In the genomic region with DNA sequence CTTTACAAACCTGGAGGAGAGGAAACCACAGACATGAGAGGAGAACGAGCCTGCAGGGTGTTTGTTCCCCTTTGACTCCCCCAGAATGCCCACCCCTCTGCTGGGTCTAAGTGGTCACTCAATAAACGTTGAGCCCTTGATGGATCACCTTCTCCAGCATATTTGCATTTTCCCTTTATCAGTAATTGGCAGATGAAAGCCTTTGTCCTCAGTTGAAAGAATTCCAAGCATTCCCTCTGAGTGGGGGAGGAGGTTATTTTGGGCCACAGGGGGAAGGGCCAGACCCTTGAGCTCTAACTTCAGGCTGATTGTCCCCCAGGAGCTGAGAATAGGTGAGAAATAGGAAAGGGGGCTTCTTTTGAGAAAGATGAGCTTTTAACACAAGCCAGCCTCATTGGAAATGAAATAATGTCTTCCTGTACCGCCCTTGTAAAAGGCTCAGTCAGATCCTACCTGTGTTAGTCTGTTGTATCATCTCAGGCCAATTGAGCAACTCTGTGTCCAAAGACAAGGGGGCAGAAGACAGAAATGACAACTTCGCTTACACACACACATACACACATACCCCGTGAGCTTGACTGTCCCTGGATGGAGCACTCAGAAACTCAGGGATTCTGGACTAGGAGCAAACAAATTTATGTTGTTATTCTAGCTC, we compare ENCODE assay signal across 9 mouse cellular contexts. TPM values are rescaled to one million over a fixed set of nuclear protein-coding genes. Genes with fewer than 3 reads are reported as not detected.
DNase-seq lines count a peak whose midpoint lies in the region; ATAC-seq and TF ChIP-seq lines count a peak whose summit lies in the region.
"Had no signal": no experiment of that assay in that cellular context is flagged by ENCODE, and none has a peak within 500 bp of the region (broad histone marks: within the 10 kb centered on the region; RNA-seq: fewer than 3 reads in every experiment).

No protein-coding gene starts in this region.

- no peaks in the 10 kb centered on the region for H3K9me3 ChIP-seq in hindbrain, embryonic 11.5 days (ENCODE audit: control insufficient read depth, low read length)
- H3K9me3 ChIP-seq in midbrain, embryonic 16.5 days (replicated peaks; ENCODE audit: control insufficient read depth, low read length, poor library complexity, severe bottlenecking) = no peaks in the 10 kb centered on the region

- H3K4me2 ChIP-seq in hindbrain, embryonic 11.5 days (replicated peaks; ENCODE audit: low read depth, low read length) = peak overlapping the region; percentile 92; the same call in 1 of the 2 replicates
- H3K4me2 ChIP-seq in midbrain, embryonic 16.5 days (ENCODE audit: low read length) = peak overlapping the region; percentile 90; the same call in 1 of the 2 replicates

- 13% methylated on average over 5 of the region's 5 CpGs for WGBS in hindbrain, embryonic 11.5 days
- 29% methylated on average over 5 of the region's 5 CpGs for WGBS in midbrain, embryonic 16.5 days

- ATAC-seq in hindbrain, embryonic 11.5 days (ENCODE audit: low FRiP score) = no peak
- ATAC-seq in midbrain, embryonic 16.5 days = no peak

- TF ChIP-seq CTCF in layer of hippocampus, adult 2 months (conservative IDR thresholded peaks at IDR 0.05) = no peak

- peak overlapping the region; percentile 82; the same call in 1 of the 2 replicates for H3K4me3 ChIP-seq in layer of hippocampus, adult 2 months
- H3K4me3 ChIP-seq in hindbrain, embryonic 11.5 days (ENCODE audit: low read depth, low read length) = 0 out of 2 replicates have a peak overlapping the region, but pooled peaks have one; percentile 70
- no peak overlapping the region for H3K4me3 ChIP-seq in midbrain, embryonic 16.5 days (ENCODE audit: low read depth, low read length)

- H3K4me1 ChIP-seq in hindbrain, embryonic 11.5 days (replicated peaks; ENCODE audit: control insufficient read depth, insufficient read depth, low read length) = peaks cover 19% of the 10 kb centered on the region
- peaks cover 35% of the 10 kb centered on the region for H3K4me1 ChIP-seq in midbrain, embryonic 16.5 days (ENCODE audit: control insufficient read depth, insufficient read depth, low read length)

- H3K36me3 ChIP-seq in hindbrain, embryonic 11.5 days (ENCODE audit: control insufficient read depth, insufficient read depth, low read length) = no peaks in the 10 kb centered on the region
- no peaks in the 10 kb centered on the region for H3K36me3 ChIP-seq in midbrain, embryonic 16.5 days (ENCODE audit: control insufficient read depth, insufficient read depth, low read length)

- H3K9ac ChIP-seq in hindbrain, embryonic 11.5 days (ENCODE audit: low read depth, low read length) = peak overlapping the region; percentile 44; the same call in 1 of the 2 replicates
- 0 out of 2 replicates have a peak overlapping the region, but pooled peaks have one; percentile 14 for H3K9ac ChIP-seq in midbrain, embryonic 16.5 days (ENCODE audit: low read depth, low read length)

- no peaks in the 10 kb centered on the region for H3K27me3 ChIP-seq in hindbrain, embryonic 11.5 days (ENCODE audit: control insufficient read depth, insufficient read depth, low read length)
- no peaks in the 10 kb centered on the region for H3K27me3 ChIP-seq in midbrain, embryonic 16.5 days (ENCODE audit: control insufficient read depth, insufficient read depth, low read depth, low read length)

- DNase-seq in layer of hippocampus, adult 2 months (ENCODE audit: low spot score in 2 of 2) = no peak
- DNase-seq in layer of hippocampus, adult 8-10 months (ENCODE audit: low spot score in 2 of 2) = no peak
- peak; percentile 77 for DNase-seq in embryo, embryonic 10.5 days (ENCODE audit: low spot score)
- DNase-seq in hindbrain, embryonic 11.5 days (ENCODE audit: low spot score) = peak; percentile 29
- no peak for DNase-seq in left cerebral cortex, adult 9 months (ENCODE audit: low spot score in 2 of 2)
- no peak for DNase-seq in cerebellum, postnatal 25 days
- no peak for DNase-seq in kidney, postnatal 4 days
- DNase-seq: lung, postnatal 36 days had no signal

- peak overlapping the region; percentile 94 for H3K27ac ChIP-seq in layer of hippocampus, adult 2 months
- H3K27ac ChIP-seq in hindbrain, embryonic 11.5 days (ENCODE audit: low read depth, low read length) = peak overlapping the region; percentile 91; the same call in 1 of the 2 replicates
- no peak overlapping the region for H3K27ac ChIP-seq in midbrain, embryonic 16.5 days (ENCODE audit: low read length)

RNA-seq across cellular contexts. Expression of a gene that starts 1.9 kb away (rescaled TPM):
- 10 to 100 TPM; 35.0 to 36.7 TPM for total RNA-seq in layer of hippocampus, adult 2 months (2021)
- total RNA-seq in layer of hippocampus, adult 8-10 months (2022) = 10 to 100 TPM; 29.1 to 40.3 (median 34.6) TPM
- 59.9 and 67.6 TPM in 2 replicates for polyA plus RNA-seq in hindbrain, embryonic 11.5 days (2014; fragmentation: Nextera tagmentation; extraction: Ambion mirVana)
- polyA plus RNA-seq in midbrain, embryonic 16.5 days (2015; fragmentation: Nextera tagmentation; extraction: Ambion mirVana) = 117 and 123 TPM in 2 replicates

RNA-seq across cellular contexts. Expression of a gene that starts 23.4 kb away (rescaled TPM):
- 10 to 100 TPM; 11.0 to 13.5 TPM for total RNA-seq in layer of hippocampus, adult 2 months (2021)
- 10 to 100 TPM in 3 of 4 experiments, 1 to 10 TPM in 1; 9.4 to 16.0 (median 14.1) TPM for total RNA-seq in layer of hippocampus, adult 8-10 months (2022)
- 10.1 and 12.7 TPM in 2 replicates for polyA plus RNA-seq in hindbrain, embryonic 11.5 days (2014; fragmentation: Nextera tagmentation; extraction: Ambion mirVana)
- 9.3 and 10.7 TPM in 2 replicates for polyA plus RNA-seq in midbrain, embryonic 16.5 days (2015; fragmentation: Nextera tagmentation; extraction: Ambion mirVana)

RNA-seq across cellular contexts. Expression of a gene that starts 55.3 kb away (rescaled TPM):
- not detected for total RNA-seq in layer of hippocampus, adult 2 months (2021)
- not detected for total RNA-seq in layer of hippocampus, adult 8-10 months (2022)
- polyA plus RNA-seq in hindbrain, embryonic 11.5 days (2014; fragmentation: Nextera tagmentation; extraction: Ambion mirVana) = 0.77 and 1.0 TPM in 2 replicates
- 0.62 and 1.7 TPM in 2 replicates for polyA plus RNA-seq in midbrain, embryonic 16.5 days (2015; fragmentation: Nextera tagmentation; extraction: Ambion mirVana)

Comparison
In these comparisons a context has a peak if more than half of its experiments do, and no peak if none do; other contexts are left out.
1. DNase-seq: peak in embryo, embryonic 10.5 days (single experiment) and hindbrain, embryonic 11.5 days (single experiment); none in layer of hippocampus, adult 2 months (0 of 2), layer of hippocampus, adult 8-10 months (0 of 2), left cerebral cortex, adult 9 months (0 of 2), cerebellum, postnatal 25 days (0 of 2) and kidney, postnatal 4 days (0 of 2).